Mouse (Mus musculus) gastrocnemius, postnatal 10 days (tissue): ENCODE results near the gene Opcml. TPM values are rescaled to one million over a fixed set of nuclear protein-coding genes. Genes with fewer than 3 reads are reported as not detected.

Experiments used
- DNase-seq: peaks from one replicate; pipeline ENCODE4 v3.0.0; 2021; ENCODE audit warnings: mixed read lengths
- total RNA-seq, 2 experiments: library from RNA; stranded (reverse); gene quantifications; 2 replicates each; pipeline ENCODE4 v1.2.3; 2021

Opcml gene
- total RNA-seq, 2 experiments from 2014 or later = 5.0 to 5.7 TPM

GRCm38 (mm10) chr9:28552387-28553182 lies 762.0 kb downstream of the Opcml start:
- DNase-seq = no peak

- DNase-seq = no peak
Observed at GRCm38 (mm10) chr9:28558628-28559027, 768.1 kb downstream of the Opcml start.

- no peak for DNase-seq
Observed at GRCm38 (mm10) chr9:28561761-28562160, 771.2 kb downstream of the Opcml start.

- DNase-seq = no peak
Observed at GRCm38 (mm10) chr9:28563066-28563683, 772.6 kb downstream of the Opcml start.

GRCm38 (mm10) chr9:28569041-28569522 lies 778.5 kb downstream of the Opcml start:
- no peak for DNase-seq

GRCm38 (mm10) chr9:28569776-28570175 lies 779.2 kb downstream of the Opcml start:
- DNase-seq = no peak

- DNase-seq = no peak
Observed at GRCm38 (mm10) chr9:28571682-28572081, 781.1 kb downstream of the Opcml start.

- no peak for DNase-seq
Observed at GRCm38 (mm10) chr9:28572136-28572774, 781.7 kb downstream of the Opcml start.

- DNase-seq = no peak
Observed at GRCm38 (mm10) chr9:28578730-28579129, 788.2 kb downstream of the Opcml start.

- no peak for DNase-seq
Observed at GRCm38 (mm10) chr9:28587253-28587652, 796.7 kb downstream of the Opcml start.

- DNase-seq = no peak
Observed at GRCm38 (mm10) chr9:28587857-28588388, 797.3 kb downstream of the Opcml start.

- DNase-seq = no peak
Observed at GRCm38 (mm10) chr9:28588488-28588887, 797.9 kb downstream of the Opcml start.

GRCm38 (mm10) chr9:28592208-28592607 lies 801.6 kb downstream of the Opcml start:
- DNase-seq = no peak

- no peak for DNase-seq
Observed at GRCm38 (mm10) chr9:28595062-28595461, 804.5 kb downstream of the Opcml start.

- DNase-seq = no peak
Observed at GRCm38 (mm10) chr9:28605561-28605960, 815.0 kb downstream of the Opcml start.

- DNase-seq = no peak
Observed at GRCm38 (mm10) chr9:28613683-28614620, 823.4 kb downstream of the Opcml start.

GRCm38 (mm10) chr9:28615447-28615846 lies 824.9 kb downstream of the Opcml start:
- DNase-seq = no peak

- no peak for DNase-seq
Observed at GRCm38 (mm10) chr9:28617666-28618065, 827.1 kb downstream of the Opcml start.

GRCm38 (mm10) chr9:28618186-28618892 lies 827.8 kb downstream of the Opcml start:
- DNase-seq = no peak

GRCm38 (mm10) chr9:28621939-28622338 lies 831.4 kb downstream of the Opcml start:
- no peak for DNase-seq

- DNase-seq = no peak
Observed at GRCm38 (mm10) chr9:28624870-28625269, 834.3 kb downstream of the Opcml start.
